Mouse (Mus musculus): ENCODE measurements around the gene Pla2g6. TPM values are rescaled to one million over a fixed set of nuclear protein-coding genes. Genes with fewer than 3 reads are reported as not detected.

Gene Pla2g6
- total RNA-seq, 2 experiments from 2014 or later = 24.2 to 24.3 TPM

- DNase-seq (ENCODE audit: extremely low spot score in 1 of 2, low spot score in 1 of 2) = no peak
Measured at GRCm38 (mm10) chr15:79281389-79281788, 46.8 kb downstream of the Pla2g6 start.

DNA sequence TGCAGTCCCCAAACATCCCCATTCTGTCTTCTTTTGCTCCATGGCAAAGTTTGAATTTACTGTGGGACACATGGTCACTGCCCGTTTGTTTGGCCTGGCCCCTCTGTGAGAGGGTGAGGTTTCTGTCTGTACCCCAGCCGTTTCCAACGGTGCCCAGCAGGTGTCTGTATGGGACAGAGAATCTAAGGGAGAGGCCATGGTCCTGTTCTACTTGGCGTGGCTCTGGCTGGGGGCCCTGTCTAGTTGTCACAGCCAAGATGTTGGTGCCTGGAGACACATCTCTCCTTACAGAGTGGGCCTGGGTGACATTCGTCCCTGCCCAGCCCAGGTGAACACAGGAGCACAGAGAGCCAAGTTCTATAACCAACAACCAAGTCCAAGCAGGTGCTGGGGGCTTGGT, 47.3 kb downstream of the Pla2g6 start:
- DNase-seq (ENCODE audit: extremely low spot score in 1 of 2, low spot score in 1 of 2) = no peak

GRCm38 (mm10) chr15:79280209-79280608, 48.0 kb downstream of the Pla2g6 start:
- no peak for DNase-seq (ENCODE audit: extremely low spot score in 1 of 2, low spot score in 1 of 2)

DNA sequence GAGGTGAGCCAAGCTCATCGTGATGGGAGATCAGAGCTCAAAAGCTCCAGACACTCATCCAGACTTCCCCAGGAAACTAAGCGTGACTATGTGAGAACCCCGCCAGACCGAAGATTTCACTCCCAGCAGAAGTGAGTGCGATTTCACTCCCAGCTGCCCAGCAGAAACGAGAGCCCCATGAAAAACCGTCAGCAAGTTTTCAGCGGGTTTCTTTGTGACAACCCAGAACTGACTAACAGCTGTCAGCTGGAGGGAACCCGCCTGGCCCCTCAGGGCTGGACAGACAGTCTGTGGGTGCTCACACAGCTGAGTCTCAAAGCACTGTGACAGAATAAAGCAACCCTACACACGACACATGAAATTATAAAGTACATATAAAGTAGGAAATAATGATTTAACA, 50.5 kb downstream of the Pla2g6 start:
- no peak for DNase-seq (ENCODE audit: extremely low spot score in 1 of 2, low spot score in 1 of 2)

DNA sequence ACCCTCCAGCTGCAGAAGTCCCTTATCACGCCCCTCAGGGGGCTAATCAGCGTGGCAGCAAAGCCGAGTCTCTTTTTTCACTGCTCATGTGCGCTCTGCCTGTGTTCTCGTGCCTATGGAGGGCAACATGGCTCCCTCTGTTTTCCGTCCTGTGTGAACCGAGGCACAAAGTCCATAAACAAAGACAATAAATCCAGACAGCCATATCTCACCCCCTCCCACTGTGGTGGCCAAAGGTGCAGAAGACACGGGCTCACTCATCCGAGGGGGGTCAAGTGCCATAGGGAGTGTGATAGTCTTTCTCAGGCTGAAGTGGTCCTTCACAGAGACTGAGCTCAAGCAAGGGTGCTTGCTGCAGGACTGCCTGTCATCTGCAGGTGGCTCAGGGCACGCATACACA, 55.2 kb downstream of the Pla2g6 start:
- no peak for DNase-seq (ENCODE audit: extremely low spot score in 1 of 2, low spot score in 1 of 2)

DNA sequence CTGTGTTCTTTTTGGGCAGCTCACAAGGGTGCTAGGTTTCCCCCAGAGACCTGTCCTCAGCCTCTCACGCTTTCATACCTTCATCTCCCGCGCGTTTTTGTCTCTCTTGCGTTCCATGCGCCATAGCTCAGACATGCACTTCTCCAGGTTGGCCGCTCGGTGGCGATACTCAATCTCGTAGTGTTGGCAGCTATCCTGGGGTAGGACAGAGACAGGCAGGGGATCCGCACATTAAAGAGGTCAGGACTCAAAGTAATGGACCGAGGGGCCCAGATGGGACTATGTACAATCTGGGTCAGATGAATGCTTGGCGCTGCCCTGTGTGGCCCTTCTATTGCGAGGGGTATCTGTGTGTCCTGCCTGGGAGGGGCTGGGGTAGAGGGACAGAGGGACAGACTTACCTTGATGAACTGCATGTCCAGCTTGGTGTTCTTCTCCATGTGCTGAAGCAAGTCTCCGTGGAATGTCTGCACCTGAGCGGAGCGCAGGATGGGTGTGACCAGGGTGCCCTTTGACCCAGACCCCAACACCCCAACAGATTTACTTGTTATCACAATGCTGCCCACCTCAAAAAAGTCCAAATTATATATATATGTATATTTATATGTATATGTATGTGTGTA, 57.0 kb downstream of the Pla2g6 start:
- DNase-seq (ENCODE audit: extremely low spot score in 1 of 2, low spot score in 1 of 2) = peak in 1 of 2 experiments; percentile 54

GRCm38 (mm10) chr15:79270317-79271123, 57.7 kb downstream of the Pla2g6 start:
- DNase-seq (ENCODE audit: extremely low spot score in 1 of 2, low spot score in 1 of 2) = peak in 1 of 2 experiments; percentile 53

GRCm38 (mm10) chr15:79268521-79268920, 59.7 kb downstream of the Pla2g6 start:
- DNase-seq (ENCODE audit: extremely low spot score in 1 of 2, low spot score in 1 of 2) = no peak

GRCm38 (mm10) chr15:79265384-79265783, 62.8 kb downstream of the Pla2g6 start:
- no peak for DNase-seq (ENCODE audit: extremely low spot score in 1 of 2, low spot score in 1 of 2)

DNA sequence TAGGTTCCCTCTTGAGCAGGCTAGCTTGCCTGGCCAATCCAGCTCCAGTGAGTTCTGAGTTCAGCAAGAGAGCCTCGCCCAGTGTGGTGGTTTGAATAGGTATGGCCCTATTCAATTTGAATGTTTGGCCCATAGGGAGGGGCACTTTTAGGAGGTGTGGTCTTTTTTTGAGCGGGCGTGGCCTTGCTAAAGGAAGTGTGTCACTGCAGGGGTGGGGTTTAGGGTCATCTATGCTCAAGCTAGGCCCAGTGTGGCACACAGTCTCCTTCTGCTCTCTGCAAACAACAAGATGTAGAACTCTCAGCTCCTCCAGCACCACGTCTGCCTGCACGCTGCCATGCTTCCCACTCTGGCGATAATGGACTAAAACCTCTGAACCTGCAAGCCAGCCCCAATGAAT, 64.5 kb downstream of the Pla2g6 start:
- DNase-seq (ENCODE audit: extremely low spot score in 1 of 2, low spot score in 1 of 2) = no peak

DNA sequence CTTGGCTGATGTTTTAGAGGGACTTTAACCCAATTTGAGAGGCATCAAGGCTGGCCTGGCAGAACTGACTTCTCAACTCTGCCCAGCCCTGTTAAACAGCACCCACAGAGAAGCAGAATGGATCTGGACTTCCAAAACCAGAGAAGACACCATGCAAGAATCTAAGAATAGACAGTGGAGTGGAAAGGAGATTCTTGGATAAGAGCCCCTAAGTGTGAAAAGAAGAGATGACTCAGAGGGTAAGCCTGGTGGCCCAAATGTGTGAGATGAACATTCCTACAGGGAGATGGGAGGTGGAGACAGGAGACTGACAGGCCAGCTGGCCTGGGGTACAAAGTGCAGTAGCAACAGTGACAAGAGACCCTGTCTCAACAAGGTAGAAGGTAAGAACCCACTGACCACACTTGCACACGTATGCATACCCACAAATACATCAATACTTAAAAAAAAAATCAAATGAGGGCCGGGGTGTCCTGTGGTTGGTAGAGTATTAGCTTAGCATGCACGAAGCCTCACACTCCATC, 65.3 kb downstream of the Pla2g6 start:
- no peak for DNase-seq (ENCODE audit: extremely low spot score in 1 of 2, low spot score in 1 of 2)

- DNase-seq (ENCODE audit: extremely low spot score in 1 of 2, low spot score in 1 of 2) = no peak
Measured at GRCm38 (mm10) chr15:79262375-79262774, 65.8 kb downstream of the Pla2g6 start.

DNA sequence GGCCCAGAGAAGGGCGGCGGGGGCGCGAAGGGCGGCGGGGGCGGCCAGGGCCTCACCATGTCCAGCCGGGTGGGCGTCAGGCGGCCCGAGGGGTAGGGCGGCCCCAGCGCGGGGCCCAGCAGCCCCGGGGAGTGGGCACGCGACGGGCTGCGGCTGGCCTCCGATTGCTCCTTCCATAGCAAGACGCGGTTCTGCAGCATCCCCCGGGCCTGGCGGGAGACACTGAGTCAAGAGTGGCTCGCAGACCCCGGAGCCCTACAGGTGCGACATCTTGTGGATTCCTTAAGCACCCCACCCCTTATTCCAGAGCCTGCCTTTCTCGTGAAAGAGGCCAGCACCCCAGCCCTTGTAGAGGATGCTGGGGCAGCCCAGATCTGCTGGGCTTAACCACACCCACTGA, 66.4 kb downstream of the Pla2g6 start:
- no peak for DNase-seq (ENCODE audit: extremely low spot score in 1 of 2, low spot score in 1 of 2)

DNA sequence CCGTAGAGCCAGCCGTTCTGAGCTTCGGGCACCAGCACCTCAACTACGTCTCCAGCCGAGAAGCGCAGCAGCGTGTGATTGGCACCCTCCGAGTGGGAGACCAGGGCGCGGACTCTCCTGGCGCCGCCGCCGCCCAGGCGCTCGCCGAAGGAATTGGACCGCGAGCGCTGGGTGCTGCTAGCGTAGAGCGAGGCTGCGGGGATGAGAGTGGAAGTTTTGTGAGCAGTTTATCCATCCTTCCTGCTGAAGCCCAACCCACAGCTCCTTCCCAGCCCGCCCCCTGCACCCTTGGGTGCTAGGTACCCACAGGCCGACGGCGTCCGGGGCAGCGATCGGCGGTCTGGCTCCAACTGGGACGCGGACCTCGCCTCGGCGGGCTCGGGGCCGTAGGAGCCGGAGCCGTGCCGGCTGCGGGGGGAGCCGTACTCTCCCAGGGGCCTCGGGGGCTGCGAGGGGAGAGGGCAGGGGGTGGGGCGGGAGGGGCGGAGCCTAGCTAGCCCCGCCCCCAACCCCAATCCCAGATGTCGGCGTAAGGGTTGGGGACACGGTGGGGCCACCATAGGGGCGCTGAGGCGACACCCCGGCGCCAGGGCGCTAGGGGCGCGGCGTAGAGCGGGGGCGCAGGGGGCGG, 67.0 kb downstream of the Pla2g6 start:
- no peak for DNase-seq (ENCODE audit: extremely low spot score in 1 of 2, low spot score in 1 of 2)

DNA sequence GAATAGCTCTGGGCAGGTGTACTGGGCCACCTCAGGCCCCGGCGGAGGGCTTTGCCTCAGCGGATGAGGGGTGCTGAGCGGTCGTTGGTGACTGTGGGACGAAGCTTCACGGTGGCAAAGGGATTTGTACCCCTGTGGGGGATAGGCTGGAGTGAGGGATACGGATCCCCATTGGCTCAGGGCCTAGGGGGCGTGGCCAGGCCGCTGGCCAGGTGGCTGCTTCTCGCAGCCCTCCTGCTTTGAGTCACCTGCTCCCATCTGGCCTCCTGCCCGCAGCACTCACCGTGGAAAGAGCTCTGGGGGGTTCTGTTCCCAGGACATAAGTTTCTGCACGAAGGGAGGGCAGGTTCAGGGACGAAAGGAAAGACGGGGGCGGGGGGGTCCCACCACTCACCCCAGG, 69.7 kb downstream of the Pla2g6 start:
- DNase-seq (ENCODE audit: extremely low spot score in 1 of 2, low spot score in 1 of 2) = no peak

- no peak for DNase-seq (ENCODE audit: extremely low spot score in 1 of 2, low spot score in 1 of 2)
Measured at GRCm38 (mm10) chr15:79254661-79255060, 73.5 kb downstream of the Pla2g6 start, which contains the start of gene Slc16a8. Slc16a8 (minus strand) TSS chr15:79254761.

- no peak for DNase-seq (ENCODE audit: extremely low spot score in 1 of 2, low spot score in 1 of 2)
Measured at GRCm38 (mm10) chr15:79252580-79252979, 75.6 kb downstream of the Pla2g6 start.

GRCm38 (mm10) chr15:79251781-79252491, 76.3 kb downstream of the Pla2g6 start:
- peak in 1 of 2 experiments; percentile 40 for DNase-seq (ENCODE audit: extremely low spot score in 1 of 2, low spot score in 1 of 2)

DNA sequence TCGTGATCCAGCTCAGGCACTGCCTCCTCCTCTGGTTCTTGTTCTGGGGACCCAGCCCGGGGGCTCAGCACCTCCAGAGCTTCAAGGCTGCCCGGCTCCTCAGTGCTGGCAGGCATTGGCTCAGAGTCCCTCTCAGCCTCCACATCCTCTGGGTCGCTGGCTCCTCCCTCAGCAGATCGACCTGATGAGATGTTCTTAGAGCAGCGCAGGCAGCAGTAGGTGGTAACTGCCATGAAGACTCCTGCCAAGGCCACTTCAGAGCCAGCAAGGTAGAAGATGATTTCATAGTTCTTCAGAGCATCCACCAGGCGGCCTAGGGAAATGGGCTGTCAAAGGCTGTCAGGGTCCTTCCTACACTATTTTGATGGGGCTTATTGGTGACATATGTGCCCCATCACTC, 77.0 kb downstream of the Pla2g6 start:
- DNase-seq (ENCODE audit: extremely low spot score in 1 of 2, low spot score in 1 of 2) = no peak

DNA sequence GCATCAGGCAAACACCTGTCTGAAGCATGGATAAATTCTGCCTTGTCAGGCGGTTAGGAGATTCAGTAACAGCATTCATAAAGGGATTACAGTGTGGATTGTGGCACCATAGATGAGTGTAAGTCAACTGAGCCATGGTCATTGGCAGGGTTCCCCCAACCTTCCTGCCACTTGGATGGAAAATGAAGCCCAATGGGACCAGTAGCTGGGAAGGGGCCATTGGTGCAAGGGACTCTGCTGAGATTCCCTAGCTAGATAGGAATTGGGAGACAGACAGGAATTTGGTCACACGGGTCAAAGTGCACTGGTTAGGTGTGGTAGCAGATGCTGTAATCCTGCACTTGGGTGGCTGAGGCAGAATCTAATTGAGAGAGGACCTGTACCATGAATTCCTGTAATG, 78.0 kb downstream of the Pla2g6 start:
- no peak for DNase-seq (ENCODE audit: extremely low spot score in 1 of 2, low spot score in 1 of 2)

DNA sequence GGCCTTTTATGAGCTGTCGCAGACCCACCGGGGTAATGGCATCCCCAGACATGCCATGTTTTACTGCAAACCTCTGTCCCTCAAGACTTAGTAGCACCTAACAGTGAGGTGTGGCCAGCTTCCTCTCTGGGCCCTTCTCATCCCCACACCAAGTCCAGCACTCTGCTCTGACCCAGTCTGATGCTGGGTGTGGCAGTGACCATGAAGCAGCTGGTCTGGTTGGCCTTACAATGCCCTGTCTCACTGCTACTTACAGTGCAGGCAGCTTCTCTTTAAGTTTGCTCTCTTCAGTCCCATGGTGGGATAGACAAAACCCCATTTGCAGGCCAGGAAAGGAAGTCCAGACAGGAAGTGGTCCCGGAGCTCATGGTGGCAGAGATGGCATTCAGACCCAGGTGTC, 82.9 kb downstream of the Pla2g6 start:
- no peak for DNase-seq (ENCODE audit: extremely low spot score in 1 of 2, low spot score in 1 of 2)

All from layer of hippocampus, postnatal 25 days (tissue).